Mouse (Mus musculus): ENCODE measurements around the gene Ifitm6.
"Not testable (repeated sequence)": the region's sequence is repeated elsewhere in the genome, so short reads cannot be mapped to it uniquely, and the experiment has no call there.

Gene Ifitm6

DNA sequence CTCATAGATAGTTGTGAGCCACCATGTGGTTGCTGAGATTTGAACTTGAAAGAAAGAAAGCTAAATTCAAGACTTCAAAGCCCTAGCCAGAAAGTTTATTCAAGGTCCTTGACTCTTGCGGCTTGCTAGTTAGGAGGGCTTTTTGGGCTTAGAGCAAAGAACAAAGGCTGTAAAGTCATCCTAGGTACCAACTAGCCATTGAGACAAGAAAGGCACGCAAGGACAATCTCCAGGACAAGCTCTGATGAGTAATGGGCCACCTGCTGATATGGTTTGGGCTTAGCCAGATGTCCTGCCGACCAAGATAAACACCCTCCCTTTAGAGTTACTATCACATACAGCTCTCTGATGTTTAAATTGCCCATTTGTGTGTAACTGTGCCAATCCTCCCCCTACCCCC lies 49.0 kb downstream of the Ifitm6 start:
- not testable (repeated sequence) for DNase-seq (ENCODE audit: low spot score)

DNA sequence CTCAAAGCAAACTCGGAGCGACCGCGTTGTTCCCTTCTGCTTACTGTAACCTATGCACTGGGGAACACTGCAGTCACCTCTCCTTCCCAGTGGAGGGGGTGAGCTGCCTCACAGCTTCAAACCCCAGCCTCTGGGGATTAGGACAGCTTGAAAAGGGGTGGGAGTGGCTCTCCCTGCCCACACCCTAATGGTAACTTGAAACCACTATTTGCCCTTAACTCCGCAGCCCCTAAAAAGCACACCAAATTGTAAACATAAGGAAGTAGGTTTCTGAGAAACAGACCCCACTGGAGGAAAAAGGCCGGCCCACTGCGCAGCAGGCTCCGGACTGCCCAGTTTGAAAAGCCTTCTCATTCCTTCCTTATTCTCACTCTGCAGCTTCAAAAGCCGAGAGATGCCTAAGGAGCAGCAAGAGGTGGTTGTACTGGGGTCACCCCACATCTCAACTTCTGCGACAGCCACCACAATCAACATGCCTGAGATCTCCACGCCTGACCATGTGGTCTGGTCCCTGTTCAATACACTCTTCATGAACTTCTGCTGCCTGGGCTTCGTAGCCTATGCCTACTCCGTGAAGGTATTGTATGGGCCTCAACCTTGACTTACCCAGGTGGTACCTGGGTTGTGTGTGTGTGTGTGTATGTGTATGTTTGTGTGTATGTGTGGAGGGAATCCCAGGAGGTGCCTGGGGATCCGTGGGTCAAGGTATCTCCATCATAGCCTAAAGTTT lies 49.7 kb downstream of the Ifitm6 start:
- DNase-seq (ENCODE audit: low spot score): no peak

DNA sequence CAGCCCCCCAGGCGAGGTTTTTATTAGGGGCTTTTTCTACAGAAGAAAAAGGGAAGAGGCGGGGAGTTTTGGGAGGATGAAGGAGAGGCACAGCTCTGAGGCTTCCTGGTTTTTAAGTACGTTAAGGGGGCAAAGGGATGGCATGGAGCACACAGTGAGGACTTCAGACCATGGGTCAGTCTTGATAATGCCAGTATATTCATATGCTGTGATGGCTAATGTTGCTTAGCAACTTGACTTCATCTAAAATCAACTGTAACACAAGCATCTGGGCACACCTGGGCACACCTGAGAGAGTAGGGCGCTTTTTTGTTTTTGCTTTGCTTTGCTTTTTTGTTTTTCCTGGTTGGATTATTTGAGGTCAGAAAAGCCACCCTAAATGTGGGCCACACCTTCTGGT lies 50.8 kb downstream of the Ifitm6 start, which contains the start of gene Ifitm1:
Ifitm1 (plus strand) TSS at position 301 of the 400 bp plus-strand sequence.
- DNase-seq (ENCODE audit: low spot score): no peak

All from layer of hippocampus, adult 9-10 months (tissue).